Mouse (Mus musculus) c-Kit-positive CD71-positive TER-119-positive erythroid progenitor cells, embryonic 14.5 days (primary cell): ENCODE measurements around the gene Cep112.

Source experiments
- DNase-seq: peaks from one replicate; pipeline ENCODE4 v3.0.0-alpha.2; 2013; ENCODE audit warnings: low spot score

Gene Cep112

GRCm38 (mm10) chr11:108424889-108425591, at the start of gene Cep112:
TSS of gene Cep112 (plus strand) at chr11:108425192.
- peak; percentile 82 for DNase-seq

- DNase-seq = no peak
These were observed 48.2 kb upstream of the Cep112 start for GRCm38 (mm10) chr11:108376815-108377214.

- peak; percentile 36 for DNase-seq
These were observed 47.2 kb upstream of the Cep112 start for GRCm38 (mm10) chr11:108377680-108378362.

- DNase-seq = no peak
These were observed 46.6 kb upstream of the Cep112 start for GRCm38 (mm10) chr11:108378363-108378751.

- DNase-seq = no peak
These were observed 42.3 kb upstream of the Cep112 start for GRCm38 (mm10) chr11:108382664-108383063.

- no peak for DNase-seq
These were observed 39.9 kb upstream of the Cep112 start for GRCm38 (mm10) chr11:108384920-108385665.

GRCm38 (mm10) chr11:108385666-108386024, 39.3 kb upstream of the Cep112 start:
- no peak for DNase-seq

GRCm38 (mm10) chr11:108395061-108395460, 29.9 kb upstream of the Cep112 start:
- DNase-seq = no peak

GRCm38 (mm10) chr11:108396076-108396829, 28.7 kb upstream of the Cep112 start:
- DNase-seq = no peak

- no peak for DNase-seq
These were observed 14.9 kb upstream of the Cep112 start for GRCm38 (mm10) chr11:108409876-108410644.

- DNase-seq = no peak
These were observed 8.6 kb upstream of the Cep112 start for GRCm38 (mm10) chr11:108416360-108416759.

- peak; percentile 14 for DNase-seq
These were observed 6.5 kb upstream of the Cep112 start for GRCm38 (mm10) chr11:108418540-108418939.

GRCm38 (mm10) chr11:108419242-108419641, 5.8 kb upstream of the Cep112 start:
- DNase-seq = no peak

- no peak for DNase-seq
These were observed 4.2 kb upstream of the Cep112 start for GRCm38 (mm10) chr11:108420751-108421150.

- DNase-seq = no peak
These were observed 1.8 kb upstream of the Cep112 start for GRCm38 (mm10) chr11:108423221-108423620.

- no peak for DNase-seq
These were observed 881 bp upstream of the Cep112 start for GRCm38 (mm10) chr11:108424111-108424510.

GRCm38 (mm10) chr11:108425592-108425921, 565 bp downstream of the Cep112 start:
- DNase-seq = no peak

GRCm38 (mm10) chr11:108426086-108426485, 1.1 kb downstream of the Cep112 start:
- no peak for DNase-seq

GRCm38 (mm10) chr11:108427191-108427590, 2.2 kb downstream of the Cep112 start:
- no peak for DNase-seq

- no peak for DNase-seq
These were observed 4.1 kb downstream of the Cep112 start for GRCm38 (mm10) chr11:108429076-108429475.

GRCm38 (mm10) chr11:108443893-108444563, 19.0 kb downstream of the Cep112 start:
- DNase-seq = no peak
